Mouse (Mus musculus): ENCODE results near the gene Cops2.

DNA sequence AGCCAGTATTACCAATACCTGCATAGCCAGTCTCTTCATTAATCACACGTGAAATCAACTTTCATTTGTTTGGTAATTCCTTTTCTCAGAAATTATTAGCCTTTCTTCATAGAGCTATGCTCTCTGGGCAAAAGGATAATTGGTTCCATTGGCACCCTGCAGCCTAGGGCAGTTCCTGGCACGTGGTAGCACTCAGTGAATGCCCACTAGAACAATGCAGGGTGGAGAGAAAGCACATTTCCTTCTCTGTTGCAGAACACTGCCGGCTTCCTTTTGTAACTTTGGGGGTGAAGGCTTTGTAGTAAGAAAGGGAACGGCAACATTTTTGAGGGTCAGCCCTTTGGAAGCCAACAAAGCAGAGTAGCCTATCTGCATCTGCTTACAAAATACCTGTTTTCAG, 32.7 kb downstream of the Cops2 start:
- TF ChIP-seq CTCF (IDR thresholded peaks at IDR 0.05; ENCODE audit: borderline replicate concordance, control insufficient read depth, extremely low read depth, insufficient read depth, low read length, poor library complexity) (no peak), POLR2A (IDR thresholded peaks at IDR 0.05; ENCODE audit: control insufficient read depth, extremely low read depth, insufficient read depth, low read length, poor library complexity) (no peak)
